Mouse (Mus musculus): ENCODE results near the gene Pnpla2. TPM values are rescaled to one million over a fixed set of nuclear protein-coding genes. Genes with fewer than 3 reads are reported as not detected.

The Pnpla2 gene
- polyA plus RNA-seq (2012; rRNA removed): 16.5 and 18.9 TPM in 2 replicates

GRCm38 (mm10) chr7:141454967-141455551 lies at the start of gene Pnpla2:
Gene Pnpla2, plus strand, starts transcription at chr7:141455198.

DNA sequence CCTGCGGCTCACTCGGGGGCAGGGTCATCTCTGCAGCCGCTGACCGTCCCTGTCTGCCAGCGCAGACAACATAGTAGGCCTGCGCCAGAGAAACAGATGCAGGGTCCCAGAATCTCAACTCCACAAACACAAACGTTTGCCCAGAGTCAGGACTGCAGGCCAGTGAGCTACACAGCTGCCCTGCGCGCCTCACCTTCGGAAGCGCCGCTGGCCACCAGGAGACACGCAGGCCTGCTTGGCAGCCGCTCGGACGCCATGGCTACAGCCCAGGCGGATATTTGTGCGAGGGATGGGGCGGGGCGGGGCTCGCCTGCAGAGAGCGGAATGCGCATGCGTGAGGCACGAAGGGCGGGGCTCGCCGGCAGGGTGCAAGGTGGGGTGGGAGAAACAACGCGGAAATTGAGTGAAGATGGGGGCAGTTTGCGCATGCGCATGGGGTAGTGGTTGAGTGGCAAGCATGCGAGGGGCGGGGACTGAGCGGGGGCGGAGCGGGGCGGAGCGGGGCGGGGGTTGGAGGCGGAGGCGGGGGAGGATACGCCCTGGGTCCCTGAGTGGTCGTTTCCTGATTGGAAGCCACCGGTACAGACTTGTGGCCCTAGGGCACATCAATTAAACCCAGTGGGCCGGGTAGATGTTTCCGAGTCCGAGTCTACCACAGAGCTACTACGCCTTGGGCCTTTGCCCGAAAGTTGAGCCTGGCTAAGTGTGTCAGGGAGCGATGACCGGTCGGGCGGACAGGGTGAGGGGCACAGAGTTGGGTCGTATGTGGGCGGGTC lies 41.0 kb upstream of the Pnpla2 start, which contains the start of gene Gatd1:
TSS of gene Gatd1 (minus strand) at position 328 of the 776 bp plus-strand sequence.

GRCm38 (mm10) chr7:141429310-141429709 lies 25.7 kb upstream of the Pnpla2 start, which contains the start of gene Cend1:
Gene Cend1, minus strand, starts transcription at chr7:141429491.

GRCm38 (mm10) chr7:141437178-141438120 lies 17.5 kb upstream of the Pnpla2 start, which contains the start of gene Slc25a22:
Gene Slc25a22, minus strand, starts transcription at chr7:141437892.

GRCm38 (mm10) chr7:141443828-141444237 lies 11.2 kb upstream of the Pnpla2 start, which contains the start of gene Pidd1:
Gene Pidd1, minus strand, starts transcription at chr7:141444025.

DNA sequence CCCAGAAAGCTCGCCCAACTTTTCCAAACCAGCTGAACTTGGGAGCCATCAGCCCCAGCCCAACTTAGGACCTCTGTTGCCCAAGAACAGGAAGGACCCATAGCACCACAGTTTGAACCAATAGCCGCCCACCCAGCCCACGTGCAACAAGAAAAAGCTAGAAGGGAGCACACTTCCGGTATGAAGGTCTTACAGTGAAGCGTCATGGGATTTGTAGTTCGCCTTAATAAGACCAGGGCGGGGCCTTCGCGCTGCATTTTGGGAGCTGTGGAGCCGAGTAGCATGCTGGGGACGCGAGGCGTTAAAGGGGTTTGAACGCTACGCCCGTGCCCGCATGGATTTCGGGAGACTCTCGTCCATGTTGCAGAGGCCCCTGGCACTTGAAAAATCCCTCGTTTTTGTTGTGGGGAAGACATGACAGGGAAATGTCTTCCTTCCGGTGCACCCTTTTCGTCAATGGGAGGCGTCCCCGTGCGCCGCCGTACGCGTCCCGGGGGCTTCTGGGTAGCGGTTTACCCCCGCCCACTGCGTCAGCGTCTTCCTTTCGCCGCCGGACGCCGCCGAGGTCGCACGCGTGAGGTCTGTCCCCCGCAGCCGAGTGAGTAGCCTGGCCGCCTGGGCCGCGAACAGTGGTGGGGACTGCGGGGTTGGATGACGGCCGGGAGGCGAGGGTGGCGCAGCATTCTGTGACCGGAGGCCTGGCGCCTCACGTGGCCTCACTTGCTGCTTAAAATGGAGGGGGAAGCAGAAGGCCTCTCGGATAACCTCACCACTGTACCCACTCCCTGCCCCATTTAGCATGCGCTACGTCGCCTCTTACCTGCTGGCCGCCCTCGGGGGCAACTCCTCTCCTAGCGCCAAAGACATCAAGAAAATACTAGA lies 7.6 kb upstream of the Pnpla2 start, which contains the start of gene Rplp2:
TSS of gene Rplp2 (plus strand) at position 261 of the 882 bp plus-strand sequence.

GRCm38 (mm10) chr7:141460391-141461113 lies 5.6 kb downstream of the Pnpla2 start, which contains the start of gene Cracr2b:
Gene Cracr2b, plus strand, starts transcription at chr7:141461094.

GRCm38 (mm10) chr7:141467230-141468030 lies 12.4 kb downstream of the Pnpla2 start, which contains the start of gene Cd151:
Gene Cd151, plus strand, starts transcription at chr7:141467392.

GRCm38 (mm10) chr7:141475011-141475804 lies 20.2 kb downstream of the Pnpla2 start, which contains the start of the genes Polr2l and Tspan4:
Gene Polr2l, minus strand, starts transcription at chr7:141475132.
Gene Tspan4, plus strand, starts transcription at chr7:141475240.

Other genes with a start within 250 kb of the Pnpla2 start
- gene Lmntd2, start 241.1 kb upstream of the Pnpla2 start, polyA plus RNA-seq (2012; rRNA removed): 4.9 and 5.2 TPM in 2 replicates
- gene Rassf7, start 239.3 kb upstream of the Pnpla2 start, polyA plus RNA-seq (2012; rRNA removed): 29.0 and 31.4 TPM in 2 replicates
- 33.3 and 39.2 TPM in 2 replicates for gene Phrf1, start 226.4 kb upstream of the Pnpla2 start, polyA plus RNA-seq (2012; rRNA removed)
- gene Irf7, start 188.7 kb upstream of the Pnpla2 start, polyA plus RNA-seq (2012; rRNA removed): 6.9 and 11.5 TPM in 2 replicates
- gene Cdhr5, start 178.4 kb upstream of the Pnpla2 start, polyA plus RNA-seq (2012; rRNA removed): 0.01 and 0.03 TPM in 2 replicates
- gene Sct, start 176.1 kb upstream of the Pnpla2 start, polyA plus RNA-seq (2012; rRNA removed): 1.7 and 4.0 TPM in 2 replicates
- gene Drd4, start 163.2 kb upstream of the Pnpla2 start, polyA plus RNA-seq (2012; rRNA removed): 1.1 TPM in 2 replicates
- gene Deaf1, start 127.5 kb upstream of the Pnpla2 start, polyA plus RNA-seq (2012; rRNA removed): 74.1 and 82.3 TPM in 2 replicates
- 75.9 and 79.9 TPM in 2 replicates for gene Tmem80, start 127.5 kb upstream of the Pnpla2 start, polyA plus RNA-seq (2012; rRNA removed)
- 0.98 and 3.3 TPM in 2 replicates for gene Eps8l2, start 116.3 kb upstream of the Pnpla2 start, polyA plus RNA-seq (2012; rRNA removed)
- 259 and 309 TPM in 2 replicates for gene Taldo1, start 63.0 kb upstream of the Pnpla2 start, polyA plus RNA-seq (2012; rRNA removed)
- gene Gatd1, start 41.1 kb upstream of the Pnpla2 start, polyA plus RNA-seq (2012; rRNA removed): 68.5 and 73.1 TPM in 2 replicates
- gene Cend1, start 25.7 kb upstream of the Pnpla2 start, polyA plus RNA-seq (2012; rRNA removed): 34.4 and 41.7 TPM in 2 replicates
- gene Slc25a22, start 17.3 kb upstream of the Pnpla2 start, polyA plus RNA-seq (2012; rRNA removed): 129 and 134 TPM in 2 replicates
- 17.0 and 20.2 TPM in 2 replicates for gene Pidd1, start 11.2 kb upstream of the Pnpla2 start, polyA plus RNA-seq (2012; rRNA removed)
- gene Rplp2, start 7.8 kb upstream of the Pnpla2 start, polyA plus RNA-seq (2012; rRNA removed): 1,057 and 1,069 TPM in 2 replicates
- gene Cracr2b, start 5.9 kb downstream of the Pnpla2 start, polyA plus RNA-seq (2012; rRNA removed): 4.3 and 5.9 TPM in 2 replicates
- 101 and 105 TPM in 2 replicates for gene Cd151, start 12.2 kb downstream of the Pnpla2 start, polyA plus RNA-seq (2012; rRNA removed)
- gene Polr2l, start 19.9 kb downstream of the Pnpla2 start, polyA plus RNA-seq (2012; rRNA removed): 47.7 and 49.9 TPM in 2 replicates
- 30.6 and 45.5 TPM in 2 replicates for gene Tspan4, start 20.0 kb downstream of the Pnpla2 start, polyA plus RNA-seq (2012; rRNA removed)
- 27.8 and 31.7 TPM in 2 replicates for gene Chid1, start 84.7 kb downstream of the Pnpla2 start, polyA plus RNA-seq (2012; rRNA removed)
- gene Ap2a2, start 107.0 kb downstream of the Pnpla2 start, polyA plus RNA-seq (2012; rRNA removed): 52.0 and 54.8 TPM in 2 replicates
- 0.04 and 0.05 TPM in 2 replicates for gene Muc6, start 200.1 kb downstream of the Pnpla2 start, polyA plus RNA-seq (2012; rRNA removed)
- gene Muc2, start 235.1 kb downstream of the Pnpla2 start, polyA plus RNA-seq (2012; rRNA removed): 1.0 and 1.4 TPM in 2 replicates